Mouse (Mus musculus) WW6 (cell line): ENCODE measurements around the gene Egfl7.

Source experiments
- DNase-seq: peaks from one replicate; pipeline ENCODE4 v3.0.0-alpha.2; 2013; ENCODE audit warnings: low read depth, low spot score

Gene Egfl7

GRCm38 (mm10) chr2:26611054-26611453 lies 31.2 kb downstream of the Egfl7 start:
- DNase-seq: no peak

- DNase-seq: no peak
Measured at GRCm38 (mm10) chr2:26611896-26612295, 32.1 kb downstream of the Egfl7 start.

GRCm38 (mm10) chr2:26614903-26615302 lies 35.1 kb downstream of the Egfl7 start:
- DNase-seq: no peak

GRCm38 (mm10) chr2:26615459-26616124 lies 35.8 kb downstream of the Egfl7 start:
- no peak for DNase-seq

- DNase-seq: no peak
Measured at GRCm38 (mm10) chr2:26617331-26617730, 37.5 kb downstream of the Egfl7 start.

- no peak for DNase-seq
Measured at GRCm38 (mm10) chr2:26617928-26618327, 38.1 kb downstream of the Egfl7 start.

GRCm38 (mm10) chr2:26621246-26621645 lies 41.4 kb downstream of the Egfl7 start:
- DNase-seq: no peak

GRCm38 (mm10) chr2:26622984-26623383 lies 43.2 kb downstream of the Egfl7 start:
- no peak for DNase-seq

GRCm38 (mm10) chr2:26625419-26625818 lies 45.6 kb downstream of the Egfl7 start:
- no peak for DNase-seq

- DNase-seq: no peak
Measured at GRCm38 (mm10) chr2:26626081-26626480, 46.3 kb downstream of the Egfl7 start.

- DNase-seq: no peak
Measured at GRCm38 (mm10) chr2:26627921-26628739, 48.3 kb downstream of the Egfl7 start, which contains the start of gene Fam69b. Gene Fam69b, plus strand, starts transcription at chr2:26628457.

GRCm38 (mm10) chr2:26628792-26629437 lies 49.1 kb downstream of the Egfl7 start:
- DNase-seq: no peak

- DNase-seq: no peak
Measured at GRCm38 (mm10) chr2:26632541-26633395, 53.0 kb downstream of the Egfl7 start.

- DNase-seq: no peak
Measured at GRCm38 (mm10) chr2:26633953-26634530, 54.2 kb downstream of the Egfl7 start.

GRCm38 (mm10) chr2:26634629-26635488 lies 55.0 kb downstream of the Egfl7 start:
- no peak for DNase-seq

- no peak for DNase-seq
Measured at GRCm38 (mm10) chr2:26635489-26636324, 55.9 kb downstream of the Egfl7 start.

GRCm38 (mm10) chr2:26636325-26636635 lies 56.5 kb downstream of the Egfl7 start:
- no peak for DNase-seq

GRCm38 (mm10) chr2:26637316-26637932 lies 57.6 kb downstream of the Egfl7 start:
- no peak for DNase-seq

GRCm38 (mm10) chr2:26638039-26638438 lies 58.2 kb downstream of the Egfl7 start:
- DNase-seq: no peak
